Mouse (Mus musculus): ENCODE results near the gene Stk16. TPM values are rescaled to one million over a fixed set of nuclear protein-coding genes. Genes with fewer than 3 reads are reported as not detected.
A peak's percentile ranks its signal among the peaks of the same experiment; 100 is the strongest.

Stk16 gene
- polyA plus RNA-seq, 1 experiment from 2014 or later, result 131 TPM

DNA sequence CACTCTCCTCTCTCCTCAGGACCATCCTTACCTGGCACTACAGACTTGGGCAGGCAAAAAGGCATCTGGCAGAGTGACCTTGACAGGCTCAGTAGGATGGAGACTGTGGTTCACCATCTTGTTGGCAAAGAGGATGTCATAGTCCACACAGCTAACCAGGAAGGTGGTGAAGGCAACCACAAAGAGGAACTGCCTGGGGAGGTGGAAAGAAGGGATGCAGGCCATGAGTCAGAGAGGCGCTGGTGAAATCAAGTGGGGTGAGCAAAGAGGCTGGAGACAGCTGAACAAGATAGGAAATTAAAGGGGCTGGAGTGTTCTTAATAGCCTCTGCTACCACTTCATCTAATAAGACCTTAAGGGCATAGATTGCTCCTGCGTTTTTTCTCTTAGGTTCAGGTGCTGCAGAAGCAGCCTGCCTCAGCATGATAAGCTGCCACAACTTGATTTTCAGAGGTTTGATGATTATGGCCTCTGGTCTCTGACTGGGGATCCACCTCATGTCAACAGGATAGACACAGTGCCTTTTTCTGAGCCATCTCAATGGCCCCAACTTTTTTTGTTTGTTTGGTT is 22.6 kb upstream of the Stk16 start:
- 83% methylated on average over 2 of the region's 2 CpGs for WGBS
- peaks cover 56% of the 10 kb centered on the region for H3K36me3 ChIP-seq
- no peaks in the 10 kb centered on the region for H3K9me3 ChIP-seq
- H3K27me3 ChIP-seq, result no peaks in the 10 kb centered on the region
- no peak overlapping the region for H3K9ac ChIP-seq (replicated peaks)
- H3K4me3 ChIP-seq (replicated peaks), result no peak overlapping the region
- H3K4me2 ChIP-seq, result no peak overlapping the region
- H3K4me1 ChIP-seq (replicated peaks), result peaks cover 10% of the 10 kb centered on the region
- no peak for ATAC-seq (ENCODE audit: insufficient number of reproducible peaks, insufficient read depth, low FRiP score, low TSS enrichment, low read depth)
- H3K27ac ChIP-seq, result no peak overlapping the region

DNA sequence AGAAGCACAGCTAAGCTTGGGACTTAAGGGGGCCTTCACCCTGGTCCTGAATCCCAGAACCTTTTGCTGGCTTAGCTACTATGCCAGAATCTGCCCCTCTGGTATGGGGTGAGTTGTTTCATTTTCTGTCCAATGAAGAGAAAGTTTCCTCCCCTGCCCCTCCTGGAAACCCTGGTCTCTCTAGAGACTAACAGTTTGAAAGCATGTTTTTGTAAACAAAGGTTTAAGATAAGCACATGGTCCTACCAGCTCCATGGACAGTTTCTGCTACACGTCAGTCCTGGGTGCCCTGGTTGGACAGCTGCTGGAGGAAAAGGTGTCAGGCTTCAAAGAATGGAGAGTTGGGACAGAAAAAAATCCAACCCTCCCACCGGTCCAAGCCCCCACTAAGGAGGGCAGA is 20.1 kb upstream of the Stk16 start:
- peak overlapping the region; percentile 83 for H3K9ac ChIP-seq (replicated peaks)

GRCm38 (mm10) chr1:75191258-75191621 is 19.4 kb upstream of the Stk16 start:
- ATAC-seq (ENCODE audit: insufficient number of reproducible peaks, insufficient read depth, low FRiP score, low TSS enrichment, low read depth), result no peak
- 47% methylated on average over 5 of the region's 5 CpGs for WGBS
- H3K27ac ChIP-seq, result peak overlapping the region; percentile 79
- H3K9ac ChIP-seq (replicated peaks), result peak overlapping the region; percentile 83
- H3K4me2 ChIP-seq, result peak overlapping the region; percentile 92
- H3K4me1 ChIP-seq (replicated peaks), result peaks cover 17% of the 10 kb centered on the region
- peaks cover 43% of the 10 kb centered on the region for H3K36me3 ChIP-seq
- no peaks in the 10 kb centered on the region for H3K27me3 ChIP-seq
- H3K4me3 ChIP-seq (replicated peaks), result peak overlapping the region; percentile 81
- H3K9me3 ChIP-seq, result no peaks in the 10 kb centered on the region

More for the DNA sequence above, 20.1 kb upstream of the Stk16 start:
- Histone ChIP-seq H3K9me3 (no peaks in the 10 kb centered on the region), H3K4me3 (replicated peaks) (peak overlapping the region; percentile 81), H3K36me3 (peaks cover 43% of the 10 kb centered on the region), H3K27me3 (no peaks in the 10 kb centered on the region), H3K4me1 (replicated peaks) (peaks cover 17% of the 10 kb centered on the region), H3K27ac (no peak overlapping the region), H3K4me2 (peak overlapping the region; percentile 92)
- no peak for ATAC-seq (ENCODE audit: insufficient number of reproducible peaks, insufficient read depth, low FRiP score, low TSS enrichment, low read depth)
- 56% methylated on average over 2 of the region's 2 CpGs for WGBS

- under 1% methylated on average over 56 of the region's 56 CpGs for WGBS
- peak; percentile 98 for ATAC-seq (ENCODE audit: insufficient number of reproducible peaks, insufficient read depth, low FRiP score, low TSS enrichment, low read depth)
- H3K36me3 ChIP-seq, result peaks cover 43% of the 10 kb centered on the region
- peak within 1 kb of the TSS; percentile 83 for H3K9ac ChIP-seq (replicated peaks)
- no peaks in the 10 kb centered on the region for H3K27me3 ChIP-seq
- peaks cover 17% of the 10 kb centered on the region for H3K4me1 ChIP-seq (replicated peaks)
- H3K4me2 ChIP-seq, result peak within 1 kb of the TSS; percentile 92
- no peaks in the 10 kb centered on the region for H3K9me3 ChIP-seq
- peak within 1 kb of the TSS; percentile 93 for H3K27ac ChIP-seq
- H3K4me3 ChIP-seq (replicated peaks), result peak within 1 kb of the TSS; percentile 81
These were observed 18.8 kb upstream of the Stk16 start, which contains the start of the genes Ankzf1 and Atg9a for GRCm38 (mm10) chr1:75191622-75192402. Gene Ankzf1, plus strand, starts transcription at chr1:75192151. Gene Atg9a, minus strand, starts transcription at chr1:75192196.

DNA sequence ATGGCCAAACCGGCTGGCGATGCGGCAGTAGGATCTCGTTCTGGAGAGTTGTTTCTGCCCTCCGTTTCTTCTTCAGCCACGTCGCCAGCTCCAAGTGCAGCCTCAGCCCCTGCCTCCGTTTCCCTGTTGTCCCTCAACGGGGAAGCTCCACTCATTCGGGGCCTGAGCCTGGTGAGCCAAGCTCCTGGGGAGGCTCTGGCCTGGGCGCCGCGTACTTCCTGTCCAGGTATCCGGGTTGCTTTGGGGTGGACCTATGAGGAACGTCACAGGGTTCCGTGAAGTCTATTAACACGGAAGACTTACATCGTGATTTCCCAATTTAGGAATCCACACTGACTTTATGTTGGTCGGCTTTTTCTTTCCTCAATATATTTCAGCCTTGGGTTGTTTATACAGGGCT is 18.2 kb upstream of the Stk16 start:
- peaks cover 43% of the 10 kb centered on the region for H3K36me3 ChIP-seq
- peak overlapping the region; percentile 83 for H3K9ac ChIP-seq (replicated peaks)
- peak overlapping the region; percentile 93 for H3K27ac ChIP-seq
- no peak for ATAC-seq (ENCODE audit: insufficient number of reproducible peaks, insufficient read depth, low FRiP score, low TSS enrichment, low read depth)
- H3K9me3 ChIP-seq, result no peaks in the 10 kb centered on the region
- H3K27me3 ChIP-seq, result no peaks in the 10 kb centered on the region
- H3K4me3 ChIP-seq (replicated peaks), result peak overlapping the region; percentile 81
- peaks cover 17% of the 10 kb centered on the region for H3K4me1 ChIP-seq (replicated peaks)
- H3K4me2 ChIP-seq, result peak overlapping the region; percentile 92
- under 1% methylated on average over 19 of the region's 19 CpGs for WGBS

GRCm38 (mm10) chr1:75201236-75201635 is 9.4 kb upstream of the Stk16 start:
- Histone ChIP-seq H3K27ac (no peak overlapping the region), H3K9me3 (no peaks in the 10 kb centered on the region), H3K4me2 (no peak overlapping the region), H3K9ac (replicated peaks) (no peak overlapping the region), H3K36me3 (peaks cover 40% of the 10 kb centered on the region), H3K27me3 (no peaks in the 10 kb centered on the region), H3K4me1 (replicated peaks) (no peaks in the 10 kb centered on the region), H3K4me3 (replicated peaks) (no peak overlapping the region)
- WGBS, result 86% methylated on average over 1 of the region's 1 CpGs
- ATAC-seq (ENCODE audit: insufficient number of reproducible peaks, insufficient read depth, low FRiP score, low TSS enrichment, low read depth), result no peak

DNA sequence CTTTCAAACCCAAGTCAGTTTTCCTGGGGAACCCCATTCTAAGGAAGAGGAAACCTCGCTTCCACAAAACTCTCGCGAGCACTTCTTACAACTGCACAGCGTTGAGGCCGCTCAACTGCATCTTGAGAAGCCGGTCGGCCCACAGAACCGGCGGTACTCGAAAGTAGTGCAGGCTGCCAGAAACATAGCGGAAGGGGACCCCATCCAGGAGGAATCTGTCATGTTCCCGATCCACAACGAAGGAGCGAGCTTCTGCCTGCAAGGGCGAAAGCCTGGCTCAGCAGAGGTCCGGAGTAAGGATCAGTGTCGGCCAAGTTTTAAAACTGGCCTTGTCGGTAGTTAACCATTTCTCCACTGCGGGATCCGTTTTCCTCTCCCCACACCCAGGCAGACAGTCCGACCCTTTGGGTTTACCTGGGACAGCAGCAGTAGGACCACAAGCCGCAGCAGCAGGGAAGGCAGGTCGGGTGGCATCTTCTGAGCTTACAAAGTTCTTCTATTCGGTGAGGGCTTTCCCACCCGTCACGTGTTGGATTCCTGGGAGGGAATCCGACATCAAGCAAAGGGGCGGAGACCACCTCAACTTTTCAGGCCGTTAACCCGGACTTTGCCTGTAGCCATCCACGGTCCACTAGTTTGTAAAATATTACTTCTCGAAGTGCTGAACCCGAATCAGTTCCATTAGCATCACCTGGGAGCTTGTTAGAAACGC is 1.5 kb upstream of the Stk16 start:
- Histone ChIP-seq H3K9me3 (no peaks in the 10 kb centered on the region), H3K27me3 (no peaks in the 10 kb centered on the region; the same call in 1 of the 2 replicates), H3K27ac (no peak overlapping the region), H3K4me2 (peak overlapping the region; percentile 92), H3K9ac (replicated peaks) (peak overlapping the region; percentile 70), H3K4me3 (replicated peaks) (peak overlapping the region; percentile 97), H3K4me1 (replicated peaks) (peaks cover 29% of the 10 kb centered on the region), H3K36me3 (peaks cover 24% of the 10 kb centered on the region)
- ATAC-seq (ENCODE audit: insufficient number of reproducible peaks, insufficient read depth, low FRiP score, low TSS enrichment, low read depth), result no peak
- 14% methylated on average over 34 of the region's 34 CpGs for WGBS

- Histone ChIP-seq H3K27me3 (peaks cover 7% of the 10 kb centered on the region; the same call in 1 of the 2 replicates), H3K9ac (replicated peaks) (peak overlapping the region; percentile 90), H3K27ac (no peak overlapping the region), H3K4me1 (replicated peaks) (peaks cover 29% of the 10 kb centered on the region), H3K4me2 (peak overlapping the region; percentile 92), H3K4me3 (replicated peaks) (peak overlapping the region; percentile 97), H3K9me3 (no peaks in the 10 kb centered on the region), H3K36me3 (peaks cover 42% of the 10 kb centered on the region)
- WGBS, result 14% methylated on average over 17 of the region's 17 CpGs
- ATAC-seq (ENCODE audit: insufficient number of reproducible peaks, insufficient read depth, low FRiP score, low TSS enrichment, low read depth), result no peak; the same call in 1 of the 2 replicates
These were observed 587 bp downstream of the Stk16 start for GRCm38 (mm10) chr1:75211141-75211708.

- H3K27ac ChIP-seq, result no peak overlapping the region
- H3K27me3 ChIP-seq, result peaks cover 19% of the 10 kb centered on the region
- no peak overlapping the region for H3K9ac ChIP-seq (replicated peaks)
- WGBS, result 91% methylated on average over 4 of the region's 4 CpGs
- H3K4me1 ChIP-seq (replicated peaks), result peaks cover 29% of the 10 kb centered on the region
- H3K36me3 ChIP-seq, result peaks cover 42% of the 10 kb centered on the region
- H3K9me3 ChIP-seq, result no peaks in the 10 kb centered on the region
- H3K4me2 ChIP-seq, result no peak overlapping the region
- no peak for ATAC-seq (ENCODE audit: insufficient number of reproducible peaks, insufficient read depth, low FRiP score, low TSS enrichment, low read depth)
- H3K4me3 ChIP-seq (replicated peaks), result no peak overlapping the region
These were observed 1.9 kb downstream of the Stk16 start for GRCm38 (mm10) chr1:75212542-75212941.

DNA sequence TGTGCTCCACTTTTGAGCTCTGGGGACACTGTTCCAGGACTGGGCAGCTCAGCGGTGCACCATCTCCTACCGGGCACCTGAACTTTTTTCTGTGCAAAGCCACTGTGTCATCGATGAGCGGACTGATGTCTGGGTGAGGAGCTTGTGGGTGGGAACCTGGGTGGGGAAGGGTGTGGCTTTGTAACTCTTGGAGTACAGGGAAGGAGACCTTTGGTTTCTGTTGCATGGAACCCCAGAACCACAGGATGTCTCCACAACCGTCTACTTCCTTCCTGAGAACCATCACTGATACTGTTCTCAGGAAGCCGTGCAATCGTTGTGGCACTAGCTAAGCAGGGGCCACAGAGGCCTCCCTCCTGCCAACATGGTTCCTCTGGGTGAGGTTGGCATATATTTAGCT is 2.5 kb downstream of the Stk16 start:
- no peak overlapping the region for H3K4me3 ChIP-seq (replicated peaks)
- peaks cover 25% of the 10 kb centered on the region for H3K27me3 ChIP-seq
- H3K4me2 ChIP-seq, result no peak overlapping the region
- H3K9me3 ChIP-seq, result no peaks in the 10 kb centered on the region
- WGBS, result 92% methylated on average over 7 of the region's 7 CpGs
- no peak for ATAC-seq (ENCODE audit: insufficient number of reproducible peaks, insufficient read depth, low FRiP score, low TSS enrichment, low read depth)
- no peak overlapping the region for H3K9ac ChIP-seq (replicated peaks)
- H3K27ac ChIP-seq, result no peak overlapping the region
- peaks cover 32% of the 10 kb centered on the region for H3K4me1 ChIP-seq (replicated peaks)
- H3K36me3 ChIP-seq, result peaks cover 42% of the 10 kb centered on the region

GRCm38 (mm10) chr1:75214442-75214841 is 3.8 kb downstream of the Stk16 start:
- H3K4me2 ChIP-seq, result no peak overlapping the region
- H3K4me3 ChIP-seq (replicated peaks), result no peak overlapping the region
- H3K27ac ChIP-seq, result no peak overlapping the region
- H3K4me1 ChIP-seq (replicated peaks), result peaks cover 37% of the 10 kb centered on the region
- 84% methylated on average over 2 of the region's 2 CpGs for WGBS
- peaks cover 42% of the 10 kb centered on the region for H3K36me3 ChIP-seq
- ATAC-seq (ENCODE audit: insufficient number of reproducible peaks, insufficient read depth, low FRiP score, low TSS enrichment, low read depth), result no peak
- no peaks in the 10 kb centered on the region for H3K9me3 ChIP-seq
- H3K27me3 ChIP-seq, result peaks cover 38% of the 10 kb centered on the region
- H3K9ac ChIP-seq (replicated peaks), result no peak overlapping the region
